Mouse (Mus musculus) erythroblast, embryonic 14.5 days (primary cell): ENCODE data around the gene Ppip5k2.

Experiments
- GATA1 ChIP-seq: IDR thresholded peaks from 2 replicates; pipeline ENCODE4 v1.6.1; 2012; ENCODE audit warnings: low read length, inconsistent platforms, mixed read lengths
- TAL1 ChIP-seq: IDR thresholded peaks from 3 replicates; pipeline ENCODE4 v1.6.1; 2012; ENCODE audit warnings: low read length, inconsistent platforms, mixed read lengths

- TF ChIP-seq GATA1 (no peak), TAL1 (no peak)
These were observed 108.6 kb downstream of the Ppip5k2 start, which contains the start of gene D1Ertd622e for GRCm38 (mm10) chr1:97661406-97662241.
